Mouse (Mus musculus) liver, adult 2 months (tissue): ENCODE data around the gene Ddrgk1.

Source experiments
- CTCF ChIP-seq: fragments of 200-500 bp; IDR thresholded peaks from 2 replicates; pipeline ENCODE4 v1.5.1; 2011; ENCODE audit warnings: low read depth, low read length, control low read depth
- POLR2A ChIP-seq: fragments of 200-500 bp; IDR thresholded peaks from 2 replicates; pipeline ENCODE4 v1.6.1; 2011; ENCODE audit warnings: low read length, control low read depth; ENCODE audit not compliant: insufficient read depth; ENCODE audit errors: extremely low read depth

- TF ChIP-seq CTCF (no peak), POLR2A (no peak)
Measured at GRCm38 (mm10) chr2:130656536-130656935, 7.9 kb downstream of the Ddrgk1 start.
